Mouse (Mus musculus): Measurements from ENCODE around the gene Dnajb12.

The Dnajb12 gene

GRCm38 (mm10) chr10:59897511-59897910 is 18.2 kb downstream of the Dnajb12 start:
- no peak for DNase-seq (ENCODE audit: low spot score)

GRCm38 (mm10) chr10:59898180-59898778 is 18.9 kb downstream of the Dnajb12 start:
- DNase-seq (ENCODE audit: low spot score) = no peak

GRCm38 (mm10) chr10:59898935-59899334 is 19.6 kb downstream of the Dnajb12 start:
- no peak for DNase-seq (ENCODE audit: low spot score)

DNA sequence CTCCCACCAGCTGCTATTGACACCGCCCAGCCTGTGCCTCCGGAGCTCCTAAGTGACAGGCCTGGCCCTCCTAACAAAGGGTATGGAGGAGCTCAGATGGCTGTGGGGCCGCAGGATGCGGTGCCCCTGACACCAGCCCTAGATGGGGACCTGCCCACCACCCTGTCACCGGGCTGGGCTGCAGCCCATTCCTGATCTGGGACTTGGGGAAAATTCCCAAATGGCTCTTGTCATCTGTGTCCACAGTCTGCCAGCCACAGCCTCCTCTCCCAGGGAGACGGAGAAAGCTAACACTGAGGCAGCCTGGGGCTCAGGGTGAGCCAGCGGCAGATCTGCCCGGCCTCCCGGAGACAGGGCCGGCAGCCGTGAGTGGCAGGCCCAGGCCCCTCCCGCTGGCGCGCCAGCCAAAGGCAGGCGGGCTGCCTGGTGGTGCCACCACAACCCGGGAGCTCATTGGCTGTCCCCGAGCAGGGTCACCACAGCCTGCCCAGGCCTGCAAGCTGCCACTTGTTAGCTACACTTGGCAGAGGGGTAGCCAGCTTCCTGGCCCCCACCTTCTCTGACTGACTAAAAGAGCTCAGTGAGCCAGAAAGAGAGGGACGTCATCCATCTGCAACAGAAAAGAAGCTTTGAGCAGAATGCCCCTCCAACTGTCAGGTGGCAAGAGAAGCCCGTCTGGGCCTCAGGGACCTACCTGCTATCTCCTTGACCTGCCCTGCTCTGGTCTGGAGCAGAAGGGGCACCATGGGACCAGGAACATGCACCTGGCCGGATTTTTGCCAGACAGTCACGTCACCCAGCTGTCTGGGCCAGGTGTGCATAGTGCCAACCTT is 20.2 kb downstream of the Dnajb12 start:
- DNase-seq (ENCODE audit: low spot score) = peak; percentile 70

DNA sequence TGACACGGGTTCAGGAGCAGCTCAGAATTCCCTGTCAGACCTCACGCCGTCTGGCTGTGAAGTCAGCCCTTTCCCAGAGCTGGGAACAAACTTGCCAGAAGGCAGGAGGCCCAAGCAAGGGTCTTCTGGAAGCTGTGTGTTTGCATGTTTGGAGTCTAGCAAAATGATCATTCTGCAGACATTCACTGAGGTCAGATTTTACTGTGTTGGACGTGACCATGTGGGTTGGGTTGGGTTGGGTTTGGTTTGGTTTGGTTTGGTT is 20.7 kb downstream of the Dnajb12 start:
- no peak for DNase-seq (ENCODE audit: low spot score)

GRCm38 (mm10) chr10:59900939-59901338 is 21.6 kb downstream of the Dnajb12 start:
- DNase-seq (ENCODE audit: low spot score) = no peak

DNA sequence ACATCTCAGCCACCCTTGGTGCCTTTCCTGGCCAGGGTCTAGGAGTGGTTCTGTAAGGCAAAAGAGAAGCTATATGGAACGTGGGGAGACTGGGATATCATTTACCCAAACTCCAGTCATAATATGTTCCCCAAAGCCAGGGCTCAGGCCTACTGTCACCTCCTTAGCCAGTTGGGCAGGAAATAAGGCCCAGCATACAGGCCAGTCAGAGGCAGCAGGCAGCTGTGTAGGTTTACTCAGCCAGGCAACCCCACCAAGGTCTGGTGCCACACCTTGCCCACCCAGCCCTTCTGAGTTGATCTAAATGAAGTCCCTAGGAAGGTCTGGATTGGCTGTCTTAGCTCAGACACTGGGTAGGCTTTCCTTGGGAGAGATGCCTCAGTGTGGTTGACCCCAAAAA is 22.1 kb downstream of the Dnajb12 start:
- DNase-seq (ENCODE audit: low spot score) = no peak

GRCm38 (mm10) chr10:59901986-59902605 is 22.7 kb downstream of the Dnajb12 start:
- DNase-seq (ENCODE audit: low spot score) = no peak

DNA sequence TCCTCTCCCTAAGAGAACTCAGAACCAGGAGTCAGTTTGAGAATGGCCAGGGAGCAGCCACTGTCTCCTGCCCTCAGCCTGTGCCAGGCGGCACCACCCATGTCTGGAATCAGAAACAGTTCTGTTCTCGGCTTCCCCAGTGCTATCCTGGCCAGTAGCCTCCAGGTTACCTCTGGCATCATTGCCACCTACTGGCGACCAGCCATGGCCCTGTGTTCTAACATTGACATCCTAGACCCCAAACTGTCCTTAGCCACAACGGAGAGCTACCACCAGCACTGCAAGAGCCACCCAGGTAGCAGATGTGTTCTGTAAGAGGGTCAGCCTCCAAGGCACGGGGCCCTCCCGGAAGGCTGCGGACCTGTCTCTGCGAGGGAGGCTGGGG is 23.2 kb downstream of the Dnajb12 start:
- no peak for DNase-seq (ENCODE audit: low spot score)

DNA sequence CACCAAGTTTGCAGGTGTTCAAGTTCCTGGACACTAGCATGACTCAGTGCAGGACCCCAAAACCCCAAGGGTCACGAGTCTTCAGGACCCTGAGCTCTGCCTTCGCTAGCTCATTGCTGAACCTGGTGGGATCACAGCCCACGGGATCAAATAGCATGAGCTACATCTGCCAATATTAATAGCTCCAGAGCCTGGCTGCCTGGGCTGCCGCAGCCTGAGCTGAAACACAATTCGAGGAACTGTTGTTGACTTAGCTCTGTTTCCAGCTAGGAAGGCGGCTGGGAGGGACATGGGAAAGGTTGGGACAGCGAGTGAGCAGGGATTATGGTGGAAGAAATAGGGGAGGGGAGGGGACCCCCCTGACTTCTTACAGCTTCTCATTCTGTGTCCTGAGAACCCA is 23.8 kb downstream of the Dnajb12 start:
- no peak for DNase-seq (ENCODE audit: low spot score)

DNA sequence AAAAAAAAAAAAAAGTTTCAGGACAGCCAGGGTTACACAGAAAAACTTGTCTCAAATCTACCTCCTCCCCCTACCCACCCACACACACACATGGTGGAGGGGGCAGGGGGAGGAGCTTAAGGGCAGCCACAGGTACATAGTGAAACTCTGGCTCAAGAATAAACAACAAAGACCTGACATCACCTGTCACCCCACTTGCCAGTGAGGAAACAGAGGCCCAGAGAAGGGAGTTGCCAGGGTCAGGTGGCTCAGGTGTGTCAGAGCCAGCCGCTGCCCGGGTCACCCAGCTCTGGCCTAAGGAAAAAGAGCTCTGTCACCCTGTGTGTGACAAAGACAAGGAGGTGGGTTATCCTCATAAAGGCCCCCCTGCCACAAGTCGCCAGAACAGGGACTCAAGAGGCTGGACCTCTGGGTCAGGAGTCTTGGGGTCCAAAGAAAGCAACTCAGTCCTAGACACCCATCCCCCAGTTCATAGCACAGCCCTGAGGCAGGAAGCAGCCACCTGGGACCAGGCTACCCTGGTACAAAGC is 27.8 kb downstream of the Dnajb12 start:
- no peak for DNase-seq (ENCODE audit: low spot score)

DNA sequence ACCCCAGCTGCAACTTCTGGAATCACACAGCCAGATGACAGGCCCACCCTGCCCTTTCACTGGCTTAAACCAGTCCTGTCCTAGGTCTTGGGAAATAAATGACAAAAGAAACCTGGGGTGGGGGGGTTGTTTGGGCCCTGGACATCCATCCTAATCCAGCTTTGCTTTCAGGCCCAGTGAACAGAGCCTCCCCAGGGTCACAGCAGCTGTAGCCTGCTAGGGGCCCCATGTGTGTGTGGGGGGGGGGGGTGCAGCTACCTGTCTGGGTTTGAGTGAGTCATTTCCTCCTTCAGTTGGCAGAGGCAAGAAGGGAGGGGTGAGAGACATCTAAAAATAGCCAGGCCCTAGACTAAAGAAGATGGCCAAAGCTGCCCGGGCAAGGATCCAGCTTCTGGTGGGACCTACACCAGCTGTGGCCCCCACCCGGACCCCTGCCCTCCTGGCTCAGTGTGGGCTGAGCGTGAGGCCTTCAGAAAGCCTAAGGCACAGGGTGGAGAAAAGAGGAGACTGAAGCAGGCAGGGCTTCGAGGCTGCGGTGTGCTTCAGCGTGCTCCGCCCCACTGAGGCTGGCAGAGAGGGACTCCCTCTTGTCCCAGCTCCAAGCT is 28.4 kb downstream of the Dnajb12 start:
- no peak for DNase-seq (ENCODE audit: low spot score)

- no peak for DNase-seq (ENCODE audit: low spot score)
Measured at GRCm38 (mm10) chr10:59908776-59909315, 29.5 kb downstream of the Dnajb12 start.

GRCm38 (mm10) chr10:59909357-59909847 is 30.0 kb downstream of the Dnajb12 start:
- no peak for DNase-seq (ENCODE audit: low spot score)

GRCm38 (mm10) chr10:59911091-59911490 is 31.7 kb downstream of the Dnajb12 start:
- DNase-seq (ENCODE audit: low spot score) = no peak

- no peak for DNase-seq (ENCODE audit: low spot score)
Measured at GRCm38 (mm10) chr10:59911561-59912198, 32.3 kb downstream of the Dnajb12 start.

- no peak for DNase-seq (ENCODE audit: low spot score)
Measured at GRCm38 (mm10) chr10:59915196-59915962, 36.0 kb downstream of the Dnajb12 start.

DNA sequence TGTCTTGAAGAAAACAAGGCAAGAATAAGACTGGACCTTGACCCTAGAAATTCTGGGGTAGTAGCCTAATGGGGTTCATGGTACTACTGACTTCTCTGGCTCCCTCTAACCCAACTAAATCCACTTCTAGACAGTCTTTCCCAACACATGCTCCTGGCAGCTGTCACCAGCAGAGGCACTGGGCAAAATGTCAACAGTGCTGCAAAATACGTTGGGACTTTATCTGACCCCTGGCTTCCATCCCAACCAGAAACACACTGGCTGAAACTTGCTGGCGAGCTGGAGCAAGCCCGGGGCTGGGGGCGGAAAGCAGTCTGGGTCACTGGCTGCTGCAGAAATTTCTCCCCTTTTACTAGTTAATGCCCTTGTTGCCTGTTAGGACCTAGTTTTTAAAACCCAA is 36.8 kb downstream of the Dnajb12 start:
- peak; percentile 60 for DNase-seq (ENCODE audit: low spot score)

DNA sequence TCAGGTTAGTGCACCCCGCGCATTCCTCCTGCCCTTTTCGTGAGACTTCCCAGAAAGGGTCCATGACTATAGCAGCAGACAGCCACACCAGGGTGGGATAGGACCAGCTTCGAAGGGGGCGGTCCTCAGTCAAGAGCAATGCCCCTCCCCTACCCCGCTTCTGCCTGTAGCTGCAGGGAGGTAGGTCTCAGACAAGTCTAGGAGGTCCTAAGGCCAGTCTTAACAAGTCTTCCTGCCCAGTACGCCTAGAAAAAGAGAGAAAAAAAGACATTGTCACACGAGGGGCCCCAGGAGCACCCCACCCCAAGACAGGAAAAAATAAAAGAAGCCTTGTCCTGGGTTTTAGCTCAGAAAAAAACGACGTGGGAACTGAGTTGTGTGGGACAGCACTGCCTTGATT is 37.3 kb downstream of the Dnajb12 start:
- no peak for DNase-seq (ENCODE audit: low spot score)

- no peak for DNase-seq (ENCODE audit: low spot score)
Measured at GRCm38 (mm10) chr10:59918111-59918510, 38.8 kb downstream of the Dnajb12 start.

Data from urinary bladder, postnatal 25 days (tissue).